16 mouse cellular contexts compared by ENCODE assay signal in the genomic region with DNA sequence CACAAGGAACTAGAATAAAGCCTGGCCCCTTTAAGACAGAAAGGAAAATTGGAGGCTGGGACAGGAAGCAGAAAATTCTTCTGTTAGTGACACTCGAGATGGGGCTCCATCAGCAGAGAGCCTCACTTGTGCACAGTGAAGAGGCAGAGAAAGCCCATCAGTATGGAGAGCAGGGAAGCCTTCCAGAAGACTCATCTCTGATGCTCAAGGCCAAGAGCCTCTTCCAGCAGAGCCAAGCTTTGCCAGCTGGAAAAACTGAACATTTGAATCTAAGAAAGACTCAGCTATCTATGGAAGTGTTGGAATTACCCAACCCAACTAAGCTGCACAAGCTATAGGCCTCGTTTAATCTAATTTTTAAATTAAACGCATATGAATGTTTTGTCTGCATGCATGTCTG.
"Had no signal": no experiment of that assay in that cellular context is flagged by ENCODE, and none has a peak within 500 bp of the region (broad histone marks: within the 10 kb centered on the region; RNA-seq: fewer than 3 reads in every experiment).

No protein-coding gene starts in this region.

- H3K36me3 ChIP-seq: midbrain, embryonic 10.5 days; midbrain, embryonic 12.5 days; neural tube, embryonic 12.5 days; stomach, embryonic 15.5 days had no signal

- H3K27ac ChIP-seq: midbrain, embryonic 10.5 days; midbrain, embryonic 12.5 days; neural tube, embryonic 12.5 days; stomach, embryonic 15.5 days; stomach, postnatal 0 days had no signal

- H3K9ac ChIP-seq: lung, embryonic 14.5 days; midbrain, embryonic 12.5 days; neural tube, embryonic 12.5 days; stomach, embryonic 15.5 days had no signal

- DNase-seq: lung, adult 18-20 months; lung, embryonic 14.5 days; lung, postnatal 10 days; lung, postnatal 4 days; midbrain, embryonic 14.5 days; right cerebral cortex, postnatal 14 days; thymus, adult 2 months; thymus, postnatal 25 days; thymus, postnatal 4 days had no signal

- ATAC-seq: midbrain, embryonic 16.5 days had no signal

- H3K9me3 ChIP-seq: midbrain, embryonic 10.5 days; midbrain, embryonic 12.5 days; neural tube, embryonic 12.5 days; stomach, embryonic 15.5 days had no signal

- H3K4me1 ChIP-seq: midbrain, embryonic 12.5 days; neural tube, embryonic 12.5 days; stomach, embryonic 15.5 days had no signal

- H3K27me3 ChIP-seq: midbrain, embryonic 12.5 days; neural tube, embryonic 12.5 days; stomach, embryonic 15.5 days had no signal

- H3K4me3 ChIP-seq: midbrain, embryonic 10.5 days; midbrain, embryonic 12.5 days; myocyte; neural tube, embryonic 12.5 days; stomach, embryonic 15.5 days had no signal

- H3K4me2 ChIP-seq: lung, embryonic 14.5 days; midbrain, embryonic 12.5 days; neural tube, embryonic 12.5 days; stomach, embryonic 15.5 days had no signal
